Mouse (Mus musculus) midbrain, embryonic 15.5 days (tissue): ENCODE results near the gene Polk. TPM values are rescaled to one million over a fixed set of nuclear protein-coding genes. Genes with fewer than 3 reads are reported as not detected.

Experiments
- ATAC-seq: fragments of 200-750 bp; cut with Nextera tagmentation; replicated peaks from 2 replicates; pipeline ENCODE4 v1.8.0; 2017; ENCODE audit warnings: moderate TSS enrichment
- H3K27ac ChIP-seq: fragments of 300-500 bp; sonication (generic); 2 replicates; pipeline ENCODE4 v1.5.1; 2015; ENCODE audit warnings: mild to moderate bottlenecking, inconsistent platforms
- H3K27me3 ChIP-seq: fragments of 300-500 bp; sonication (generic); replicated peaks from 2 replicates; pipeline ENCODE4 v1.6.1; 2015; ENCODE audit warnings: inconsistent platforms
- H3K36me3 ChIP-seq: fragments of 300-500 bp; sonication (generic); replicated peaks from 2 replicates; pipeline ENCODE4 v1.6.1; 2015; ENCODE audit warnings: inconsistent platforms
- H3K4me1 ChIP-seq: fragments of 300-500 bp; sonication (generic); 2 replicates; pipeline ENCODE4 v1.6.1; 2015; ENCODE audit warnings: inconsistent platforms
- H3K4me2 ChIP-seq: fragments of 300-500 bp; sonication (generic); 2 replicates; pipeline ENCODE4 v1.6.1; 2015; ENCODE audit warnings: inconsistent platforms, mild to moderate bottlenecking, moderate library complexity
- H3K4me3 ChIP-seq: fragments of 300-500 bp; sonication (generic); 2 replicates; pipeline ENCODE4 v1.5.1; 2015; ENCODE audit warnings: mild to moderate bottlenecking, inconsistent platforms
- H3K9ac ChIP-seq: fragments of 300-500 bp; sonication (generic); 2 replicates; pipeline ENCODE4 v1.6.1; 2015; ENCODE audit warnings: mild to moderate bottlenecking, inconsistent platforms
- H3K9me3 ChIP-seq: fragments of 300-500 bp; sonication (generic); 2 replicates; pipeline ENCODE4 v1.6.1; 2016; ENCODE audit warnings: inconsistent platforms
- WGBS: fragments of 180-500 bp; shearing (Covaris S2); methylation state at CpG from one replicate; pipeline ENCODE4 v1.1.7; 2015; ENCODE audit warnings: mixed read lengths; 5-methylcytosine and 5-hydroxymethylcytosine counted together
- polyA plus RNA-seq: library from polyadenylated mRNA; unstranded; fragments of >200 nt; fragmentation: Nextera tagmentation; extraction: Ambion mirVana; gene quantifications from 2 replicates; pipeline ENCODE4 v1.2.1, GENCODE M21; 2015

The Polk gene
- polyA plus RNA-seq, 1 experiment from 2014 or later, result 7.6 TPM

DNA sequence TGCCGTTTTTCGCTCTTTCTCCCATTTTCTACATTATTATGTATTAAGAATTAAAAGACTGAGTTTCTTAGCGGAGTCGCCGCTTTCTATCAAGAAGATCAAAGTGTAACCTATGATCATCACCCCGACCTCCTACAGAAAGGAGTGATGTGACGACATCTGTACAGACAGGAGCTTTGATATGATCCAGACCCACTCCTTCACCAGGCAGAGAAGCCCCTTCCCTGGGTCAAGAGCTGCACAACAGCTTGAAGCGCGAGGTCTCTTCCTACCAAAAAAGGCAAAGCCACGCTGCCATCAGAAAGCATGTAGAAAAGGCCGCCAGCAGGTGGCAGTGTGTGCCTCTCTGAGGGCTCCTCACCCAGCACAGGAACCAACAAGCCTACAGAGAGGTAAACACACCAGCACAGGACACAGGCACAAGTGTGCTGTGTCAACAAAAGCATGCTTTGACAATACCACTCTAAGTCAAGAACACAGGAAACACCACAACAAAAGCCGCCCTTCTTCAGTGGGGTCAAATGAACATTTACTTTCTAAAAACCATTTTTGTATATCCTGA lies 110.7 kb downstream of the Polk start:
- Histone ChIP-seq H3K9ac (no peak overlapping the region), H3K4me2 (no peak overlapping the region), H3K4me3 (no peak overlapping the region), H3K9me3 (no peaks in the 10 kb centered on the region), H3K27me3 (no peaks in the 10 kb centered on the region), H3K36me3 (no peaks in the 10 kb centered on the region), H3K27ac (no peak overlapping the region), H3K4me1 (0 out of 2 replicates have a peak, but pooled peaks cover 3% of the 10 kb centered on the region)
- WGBS, result 39% methylated on average over 12 of the region's 12 CpGs
- ATAC-seq, result peak; percentile 90

Other genes starting within 250 kb of the Polk start
- gene Poc5, start 154.3 kb downstream of the Polk start, polyA plus RNA-seq, result 17.6 and 19.5 TPM in 2 replicates
- not detected in 2 replicates for gene Ankdd1b, start 71.4 kb downstream of the Polk start, polyA plus RNA-seq
- not detected in 2 replicates for gene Gm17622, start 51.8 kb downstream of the Polk start, polyA plus RNA-seq
- gene Col4a3bp, start within 50 bp of the Polk start, polyA plus RNA-seq, result 7.7 and 9.2 TPM in 2 replicates
- gene Hmgcr, start 128.4 kb upstream of the Polk start, polyA plus RNA-seq, result 184 and 196 TPM in 2 replicates
- 0.04 and 0.06 TPM in 2 replicates for gene Ankrd31, start 205.7 kb upstream of the Polk start, polyA plus RNA-seq